Mouse (Mus musculus) heart, embryonic 14.5 days (tissue): ENCODE data around the gene Gm21188. TPM values are rescaled to one million over a fixed set of nuclear protein-coding genes. Genes with fewer than 3 reads are reported as not detected.
"Not testable (repeated sequence)": the region's sequence is repeated elsewhere in the genome, so short reads cannot be mapped to it uniquely, and the experiment has no call there.

ENCODE experiments used
- ATAC-seq: fragments of 200-750 bp; cut with Nextera tagmentation; 2 replicates; pipeline ENCODE4 v1.8.0; 2017; ENCODE audit warnings: low read depth, moderate TSS enrichment; ENCODE audit not compliant: insufficient number of reproducible peaks, insufficient read depth, low FRiP score
- H3K27ac ChIP-seq, 2 experiments: fragments of 200-500 bp in 1 of 2; fragments of 300-500 bp in 1 of 2; sonication (generic) in 1 of 2; replicated peaks in 1 of 2; 2 replicates each; pipeline ENCODE4 v1.5.1; 2012 to 2014; ENCODE audit warnings: low read depth in 2 of 2, low read length in 2 of 2, control low read depth in 1 of 2, mild to moderate bottlenecking in 1 of 2, mixed read lengths in 1 of 2; ENCODE audit not compliant: control insufficient read depth in 1 of 2, insufficient read depth in 1 of 2
- H3K27me3 ChIP-seq: fragments of 300-500 bp; sonication (generic); 2 replicates; pipeline ENCODE4 v1.6.1; 2014; ENCODE audit warnings: mild to moderate bottlenecking, low read length, control low read depth; ENCODE audit not compliant: control insufficient read depth, insufficient read depth
- H3K36me3 ChIP-seq: fragments of 300-500 bp; sonication (generic); 2 replicates; pipeline ENCODE4 v1.6.1; 2014; ENCODE audit warnings: mild to moderate bottlenecking, control low read depth, low read length, mixed read lengths; ENCODE audit not compliant: control insufficient read depth, insufficient read depth
- H3K4me1 ChIP-seq, 2 experiments: fragments of 200-500 bp in 1 of 2; fragments of 300-500 bp in 1 of 2; sonication (generic) in 1 of 2; 2 replicates each; pipeline ENCODE4 v1.6.1; 2012 to 2014; ENCODE audit warnings: low read length in 2 of 2, control low read depth in 1 of 2, mixed read lengths in 1 of 2; ENCODE audit not compliant: control insufficient read depth in 2 of 2, insufficient read depth in 2 of 2
- H3K4me2 ChIP-seq: fragments of 300-500 bp; sonication (generic); 2 replicates; pipeline ENCODE4 v1.6.1; 2014; ENCODE audit warnings: mild to moderate bottlenecking, low read length
- H3K4me3 ChIP-seq, 2 experiments: fragments of 200-500 bp in 1 of 2; fragments of 300-500 bp in 1 of 2; sonication (generic) in 1 of 2; 2 replicates each; pipeline ENCODE4 v1.5.1; 2012 to 2014; ENCODE audit warnings: low read length in 2 of 2, mild to moderate bottlenecking in 2 of 2, control low read depth in 1 of 2, low read depth in 1 of 2, moderate library complexity in 1 of 2; ENCODE audit not compliant: control insufficient read depth in 1 of 2, insufficient read depth in 1 of 2
- H3K9ac ChIP-seq: fragments of 300-500 bp; sonication (generic); 2 replicates; pipeline ENCODE4 v1.6.1; 2014; ENCODE audit warnings: mild to moderate bottlenecking, low read length
- H3K9me3 ChIP-seq: fragments of 300-500 bp; sonication (generic); 2 replicates; pipeline ENCODE4 v1.6.1; 2016; ENCODE audit warnings: low read length, control low read depth; ENCODE audit not compliant: control insufficient read depth
- WGBS: fragments of 180-500 bp; shearing (Covaris S2); extraction: QIAGEN DNeasy Blood & Tissue Kit; methylation state at CpG from one replicate; pipeline ENCODE4 v1.1.7; 2014; 5-methylcytosine and 5-hydroxymethylcytosine counted together
- polyA plus RNA-seq: library from polyadenylated mRNA; unstranded; fragments of >200 nt; fragmentation: Nextera tagmentation; extraction: Ambion mirVana; gene quantifications from 2 replicates; pipeline ENCODE4 v1.2.1, GENCODE M21; 2014

Gm21188 gene
- not detected in 2 replicates for polyA plus RNA-seq

DNA sequence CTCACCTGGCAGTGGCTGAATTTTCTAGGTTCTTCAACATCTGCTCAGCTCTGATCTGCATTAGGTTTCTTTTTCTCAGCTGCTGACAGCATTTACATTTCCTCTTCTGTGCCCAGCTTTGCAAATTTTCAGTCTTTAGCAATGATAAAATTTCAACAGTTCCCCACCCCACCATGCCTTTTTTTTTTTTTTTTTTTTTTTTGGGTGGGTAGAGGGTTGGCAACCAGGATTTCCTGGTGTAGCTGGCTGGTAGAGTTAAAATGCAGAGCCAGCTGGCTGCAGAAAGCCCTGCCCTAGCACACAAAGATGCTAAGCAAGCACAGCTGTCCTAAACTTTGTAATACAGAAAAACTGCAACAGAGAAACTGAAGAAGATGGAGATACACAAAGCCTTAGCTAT, at the start of gene Gm21188:
Gm21188 (minus strand) TSS at position 110 of the 400 bp plus-strand sequence.
- not testable (repeated sequence) for H3K4me3 ChIP-seq, H3K4me1 ChIP-seq, H3K4me2 ChIP-seq, H3K27me3 ChIP-seq, H3K27ac ChIP-seq, ATAC-seq, H3K36me3 ChIP-seq, H3K9ac ChIP-seq, H3K9me3 ChIP-seq

DNA sequence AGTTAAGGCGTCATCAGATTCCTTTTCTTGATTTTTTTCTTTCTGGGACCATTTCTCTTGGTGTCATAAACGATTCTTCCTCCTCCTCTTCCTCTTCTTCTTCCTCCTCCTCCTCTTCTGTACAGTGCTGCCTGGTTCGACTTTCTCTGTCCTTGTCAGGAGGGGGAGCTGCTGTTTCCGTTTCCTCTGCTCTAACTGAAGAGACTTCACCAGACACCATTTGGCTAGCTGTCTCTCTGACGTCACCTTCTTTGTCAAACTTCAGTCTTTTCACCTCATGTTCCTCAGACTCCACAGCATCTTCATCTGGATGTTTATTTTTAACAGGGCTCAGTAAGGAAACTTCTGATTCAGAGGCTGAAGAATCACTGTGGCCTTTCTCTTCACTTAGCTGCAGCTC, 47.3 kb upstream of the Gm21188 start:
- not testable (repeated sequence) for ATAC-seq

DNA sequence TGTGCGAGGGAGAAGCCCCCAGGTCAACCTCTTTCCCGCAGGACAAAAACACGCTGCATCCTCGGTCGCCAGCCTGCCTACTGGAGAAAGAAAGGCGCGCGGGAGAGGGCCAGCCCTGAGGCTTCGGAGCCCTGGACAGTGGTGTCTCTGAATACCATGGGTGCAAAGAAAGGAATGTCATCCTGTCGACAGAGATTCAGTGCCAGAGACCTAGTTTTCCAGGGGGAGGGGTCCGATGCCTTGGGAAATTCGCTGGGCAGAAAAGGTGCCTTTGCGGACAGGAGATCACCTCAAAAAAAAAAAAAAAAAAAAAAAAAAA, 44.9 kb upstream of the Gm21188 start:
- not testable (repeated sequence) for H3K27me3 ChIP-seq, H3K27ac ChIP-seq, H3K36me3 ChIP-seq, H3K4me1 ChIP-seq, H3K9ac ChIP-seq, ATAC-seq, H3K9me3 ChIP-seq
- peak overlapping the region; percentile 57; the same call in 1 of the 2 replicates for H3K4me2 ChIP-seq
- H3K4me3 ChIP-seq = peak overlapping the region in 1 of 2 experiments; percentile 13; a peak in 1 of 4 replicates
- WGBS = 2% methylated on average over 5 of the region's 13 CpGs

More for the DNA sequence above, 47.3 kb upstream of the Gm21188 start:
- not testable (repeated sequence) for H3K9me3 ChIP-seq, H3K4me1 ChIP-seq, H3K4me2 ChIP-seq, H3K36me3 ChIP-seq, H3K27ac ChIP-seq, H3K27me3 ChIP-seq, H3K4me3 ChIP-seq, H3K9ac ChIP-seq
- WGBS = no CpG with 5 or more reads among the region's 5 CpGs

DNA sequence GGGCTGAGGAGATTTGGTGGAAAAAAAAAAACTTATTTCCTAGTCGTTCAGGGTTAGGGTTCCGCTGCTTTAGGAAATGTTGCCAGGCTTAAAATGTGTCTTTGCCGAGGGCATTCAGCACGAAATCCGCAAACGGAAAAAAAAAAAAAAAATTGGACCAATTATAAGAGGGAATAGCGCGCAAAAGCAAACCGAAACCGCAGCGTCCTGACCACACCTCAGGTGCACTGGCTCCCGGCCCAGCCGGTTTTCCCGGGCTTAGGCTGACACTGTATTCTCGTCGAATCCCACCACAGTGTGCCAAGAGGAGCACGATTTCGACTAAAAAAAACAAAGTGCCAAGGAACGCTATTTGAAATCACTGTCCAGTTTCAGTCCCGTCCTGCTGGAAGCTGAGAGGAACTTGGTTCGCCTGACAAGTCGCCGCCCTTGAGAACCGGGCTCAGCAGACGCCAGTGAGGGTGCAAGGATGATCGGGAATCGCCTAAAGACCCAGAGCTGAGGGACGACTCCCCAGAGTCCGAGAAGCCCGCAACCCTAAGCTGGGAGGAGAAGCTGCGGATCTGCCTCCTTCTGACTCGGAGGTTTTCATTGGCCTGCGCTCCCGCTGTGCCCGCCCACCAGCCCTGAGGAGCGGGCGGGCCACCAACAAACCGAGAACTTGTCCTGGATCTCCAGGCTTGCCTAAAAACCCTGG, 44.4 kb upstream of the Gm21188 start:
- H3K9me3 ChIP-seq, H3K9ac ChIP-seq, H3K27ac ChIP-seq, H3K4me1 ChIP-seq, H3K36me3 ChIP-seq, H3K27me3 ChIP-seq: not testable (repeated sequence)
- ATAC-seq = 0 out of 2 replicates have a peak, but pooled peaks have one; percentile 59
- peak overlapping the region; percentile 57 for H3K4me2 ChIP-seq
- under 1% methylated on average over 23 of the region's 38 CpGs for WGBS
- peak overlapping the region; percentile 30 to 36 for H3K4me3 ChIP-seq

DNA sequence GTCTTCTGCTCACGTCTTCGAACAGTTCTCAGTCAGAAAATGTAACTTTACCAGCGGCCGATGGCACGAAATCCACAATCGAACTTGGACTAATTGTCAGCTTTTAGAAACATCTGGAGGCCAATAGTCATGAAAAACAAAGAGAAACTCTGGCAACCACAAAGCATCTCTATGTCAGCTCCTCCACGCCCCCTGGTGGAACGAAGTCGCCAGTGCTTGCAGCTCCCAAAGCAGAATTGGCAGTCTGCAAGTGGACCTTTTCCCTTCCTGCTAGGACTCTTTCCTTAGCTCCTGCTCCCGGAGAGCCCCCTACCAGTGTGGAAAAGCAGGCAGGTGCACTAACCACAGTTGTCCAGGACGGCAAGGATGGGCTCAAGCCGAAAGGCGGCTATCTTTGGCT, 41.0 kb upstream of the Gm21188 start:
- not testable (repeated sequence) for H3K27ac ChIP-seq, H3K9ac ChIP-seq, H3K36me3 ChIP-seq, H3K4me2 ChIP-seq, H3K9me3 ChIP-seq, H3K4me1 ChIP-seq, H3K27me3 ChIP-seq, H3K4me3 ChIP-seq, ATAC-seq
- no CpG with 5 or more reads among the region's 13 CpGs for WGBS

DNA sequence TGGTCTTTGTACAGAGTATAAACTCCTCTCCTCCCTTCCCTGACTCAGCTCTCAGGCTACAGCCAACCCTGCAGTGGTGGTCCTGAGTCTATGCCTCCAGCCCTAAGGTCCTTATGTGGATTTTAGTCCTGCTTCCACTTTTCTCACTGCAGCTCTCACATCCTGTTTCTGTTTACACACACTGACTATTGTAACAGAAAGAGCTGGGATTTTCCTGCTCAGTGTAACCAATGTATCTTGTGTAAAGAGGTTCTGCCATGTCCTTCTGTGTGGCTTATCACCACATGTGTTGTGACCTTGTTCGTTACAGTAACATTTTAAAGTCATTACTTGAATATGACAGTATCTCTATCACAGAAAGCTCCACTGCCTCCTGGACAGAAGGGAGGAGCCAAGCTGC, 27.6 kb upstream of the Gm21188 start:
- H3K27ac ChIP-seq, H3K4me3 ChIP-seq, H3K27me3 ChIP-seq, H3K9ac ChIP-seq, H3K36me3 ChIP-seq, H3K4me2 ChIP-seq, ATAC-seq, H3K4me1 ChIP-seq, H3K9me3 ChIP-seq: not testable (repeated sequence)
- no CpG with 5 or more reads among the region's 1 CpGs for WGBS

DNA sequence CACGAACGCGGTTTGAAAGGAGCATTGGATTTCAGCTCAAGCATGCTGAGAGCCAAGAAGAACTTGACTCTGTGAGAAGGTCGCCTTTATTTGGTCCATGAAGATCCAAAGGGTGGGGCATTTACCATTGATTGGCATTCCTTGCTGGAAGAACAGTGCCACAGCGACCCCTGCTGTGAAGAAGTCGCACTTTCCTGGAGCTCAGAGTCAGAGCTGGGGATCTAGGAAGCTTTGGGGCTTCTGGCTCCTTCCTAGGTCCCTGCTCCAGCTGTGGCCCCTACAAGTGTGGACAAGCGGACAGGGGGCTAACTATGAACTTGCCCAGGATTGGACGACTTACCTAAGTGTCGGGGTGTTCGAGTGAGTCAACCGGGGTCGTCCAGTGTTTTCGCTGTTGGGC, 18.9 kb upstream of the Gm21188 start:
- no CpG with 5 or more reads among the region's 13 CpGs for WGBS
- not testable (repeated sequence) for ATAC-seq

DNA sequence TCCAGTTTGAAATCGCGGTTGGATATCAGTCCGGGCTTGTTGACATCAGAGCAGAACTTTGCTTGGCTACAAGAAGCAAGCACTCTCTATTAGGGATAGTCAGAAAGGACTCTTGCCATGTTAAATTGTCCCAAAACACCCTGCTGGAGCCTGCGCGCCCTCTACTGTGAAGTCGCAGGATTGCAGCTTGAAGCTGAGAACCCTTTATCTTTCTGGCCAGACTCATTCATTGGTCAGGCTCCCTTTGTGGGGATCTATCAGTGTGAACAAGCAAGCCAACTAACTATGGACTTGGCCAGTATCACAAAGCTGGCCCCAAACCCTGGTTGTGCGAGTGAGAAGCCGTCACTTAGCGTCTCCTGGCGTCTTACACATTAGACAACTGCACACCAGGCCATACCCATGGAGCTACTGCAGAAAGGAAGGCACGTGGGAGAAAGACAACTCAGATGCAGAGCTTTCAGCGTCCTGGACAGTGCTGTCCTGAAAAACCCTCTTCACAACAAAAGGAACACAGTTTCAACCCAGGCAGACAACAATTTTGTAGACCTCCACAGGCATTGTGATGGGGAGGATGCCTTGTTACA, 18.1 kb upstream of the Gm21188 start:
- H3K27ac ChIP-seq, ATAC-seq, H3K4me1 ChIP-seq, H3K9me3 ChIP-seq, H3K27me3 ChIP-seq, H3K4me3 ChIP-seq, H3K9ac ChIP-seq, H3K36me3 ChIP-seq, H3K4me2 ChIP-seq: not testable (repeated sequence)
- WGBS = no CpG with 5 or more reads among the region's 12 CpGs

More for the DNA sequence above, 18.9 kb upstream of the Gm21188 start:
- not testable (repeated sequence) for H3K36me3 ChIP-seq, H3K9ac ChIP-seq, H3K4me2 ChIP-seq, H3K27me3 ChIP-seq, H3K4me1 ChIP-seq, H3K4me3 ChIP-seq, H3K9me3 ChIP-seq, H3K27ac ChIP-seq
